Mouse (Mus musculus): Measurements from ENCODE around the gene Taok1.

GRCm38 (mm10) chr11:77492311-77492871, 115.2 kb downstream of the Taok1 start:
- TF ChIP-seq POLR2A (IDR thresholded peaks at IDR 0.05; ENCODE audit: control insufficient read depth, low read depth, low read length) (no peak), CTCF (IDR thresholded peaks at IDR 0.05; ENCODE audit: control insufficient read depth, insufficient read depth, insufficient replicate concordance, low read depth, low read length) (no peak)

All from testis, adult 2 months (tissue).